8 mouse cellular contexts compared by ENCODE assay signal in genomic region chr8:88621408-88621807, GRCm38 (mm10). TPM values are rescaled to one million over a fixed set of nuclear protein-coding genes. Genes with fewer than 3 reads are reported as not detected.
DNase-seq lines count a peak whose midpoint lies in the region; ATAC-seq lines count a peak whose summit lies in the region.

No protein-coding gene starts in this region.

- DNase-seq in B cell, adult 2 months = peak; percentile 79 to 80
- peak; percentile 82 for DNase-seq in embryo, embryonic 11 days
- DNase-seq in heart, adult 9 months (ENCODE audit: low spot score in 2 of 2) = peak; percentile 11 to 70
- peak; percentile 56 for DNase-seq in liver, embryonic 11.5 days (ENCODE audit: low spot score)
- DNase-seq in thymus, postnatal 10 days (ENCODE audit: low spot score in 2 of 2) = peak; percentile 31 to 73

- no peak overlapping the region for H3K9ac ChIP-seq in kidney, embryonic 16.5 days (replicated peaks; ENCODE audit: low read length)
- H3K9ac ChIP-seq in liver, embryonic 11.5 days (ENCODE audit: low read depth, low read length) = no peak overlapping the region

- ATAC-seq in activated CD4-positive, CD25-positive, alpha-beta regulatory T cell, adult 4 months = peak; percentile 37
- peak; percentile 35; the same call in 1 of the 2 replicates for ATAC-seq in kidney, embryonic 16.5 days (ENCODE audit: low FRiP score, low TSS enrichment)
- 0 out of 2 replicates have a peak, but pooled peaks have one; percentile 36 for ATAC-seq in liver, embryonic 11.5 days (replicated peaks; ENCODE audit: low FRiP score)
- peak; percentile 51; the same call in 1 of the 2 replicates for ATAC-seq in neutrophil, adult 5-6 weeks (ENCODE audit: extremely low read depth, insufficient number of reproducible peaks, low FRiP score, poor library complexity, severe bottlenecking)

- no peak overlapping the region for H3K27ac ChIP-seq in kidney, embryonic 16.5 days (ENCODE audit: low read length)
- H3K27ac ChIP-seq in liver, embryonic 11.5 days (ENCODE audit: low read depth, low read length) = no peak overlapping the region

- no peaks in the 10 kb centered on the region for H3K36me3 ChIP-seq in kidney, embryonic 16.5 days (ENCODE audit: insufficient read depth, low read length)
- H3K36me3 ChIP-seq in liver, embryonic 11.5 days (ENCODE audit: control insufficient read depth, insufficient read depth, low read length) = no peaks in the 10 kb centered on the region

- under 1% methylated on average over 8 of the region's 8 CpGs for WGBS in kidney, embryonic 16.5 days
- 3% methylated on average over 8 of the region's 8 CpGs for WGBS in liver, embryonic 11.5 days

- no peaks in the 10 kb centered on the region for H3K9me3 ChIP-seq in kidney, embryonic 16.5 days (ENCODE audit: low read length)
- no peaks in the 10 kb centered on the region for H3K9me3 ChIP-seq in liver, embryonic 11.5 days (ENCODE audit: control insufficient read depth, low read length)

- H3K27me3 ChIP-seq in kidney, embryonic 16.5 days (ENCODE audit: insufficient read depth, low read length) = peaks cover 8% of the 10 kb centered on the region; the same call in 1 of the 2 replicates
- H3K27me3 ChIP-seq in liver, embryonic 11.5 days (replicated peaks; ENCODE audit: control insufficient read depth, insufficient read depth, low read length) = peaks cover 12% of the 10 kb centered on the region

- no peak overlapping the region for H3K4me3 ChIP-seq in kidney, embryonic 16.5 days (ENCODE audit: low read length)
- no peak overlapping the region for H3K4me3 ChIP-seq in liver, embryonic 11.5 days (ENCODE audit: low read depth, low read length)

- peaks cover 12% of the 10 kb centered on the region; the same call in 1 of the 2 replicates for H3K4me1 ChIP-seq in kidney, embryonic 16.5 days (ENCODE audit: insufficient read depth, low read length)
- H3K4me1 ChIP-seq in liver, embryonic 11.5 days (replicated peaks; ENCODE audit: control insufficient read depth, insufficient read depth, low read length) = no peaks in the 10 kb centered on the region

- no peak overlapping the region for H3K4me2 ChIP-seq in kidney, embryonic 16.5 days (replicated peaks; ENCODE audit: low read depth, low read length)
- no peak overlapping the region for H3K4me2 ChIP-seq in liver, embryonic 11.5 days

RNA-seq across cellular contexts. Expression of gene Snx20, which starts 14.5 kb away (rescaled TPM):
- polyA plus RNA-seq in activated CD4-positive, CD25-positive, alpha-beta regulatory T cell, adult 4 months (2017; shearing (Covaris generic)) = 1 to 10 TPM; 7.7 to 9.9 TPM
- polyA plus RNA-seq in kidney, embryonic 16.5 days (2015; fragmentation: Nextera tagmentation; extraction: Ambion mirVana) = 1.9 TPM in 2 replicates
- polyA plus RNA-seq in liver, embryonic 11.5 days (2014; fragmentation: Nextera tagmentation; extraction: Ambion mirVana) = 2.3 and 2.6 TPM in 2 replicates
- total RNA-seq in neutrophil, adult 5-6 weeks (2017) = 118 and 128 TPM in 2 replicates

RNA-seq across cellular contexts. Expression of gene Nod2, which starts 25.7 kb away (rescaled TPM):
- 1 to 10 TPM; 2.5 to 3.6 TPM for polyA plus RNA-seq in activated CD4-positive, CD25-positive, alpha-beta regulatory T cell, adult 4 months (2017; shearing (Covaris generic))
- 0.32 and 0.37 TPM in 2 replicates for polyA plus RNA-seq in kidney, embryonic 16.5 days (2015; fragmentation: Nextera tagmentation; extraction: Ambion mirVana)
- polyA plus RNA-seq in liver, embryonic 11.5 days (2014; fragmentation: Nextera tagmentation; extraction: Ambion mirVana) = 0.04 and 0.15 TPM in 2 replicates
- 7.9 and 11.3 TPM in 2 replicates for total RNA-seq in neutrophil, adult 5-6 weeks (2017)
